Mouse (Mus musculus): Measurements from ENCODE around the gene Clic5. TPM values are rescaled to one million over a fixed set of nuclear protein-coding genes. Genes with fewer than 3 reads are reported as not detected.

Gene Clic5
- polyA plus RNA-seq, 1 experiment from 2014 or later, result 16.6 TPM

DNA sequence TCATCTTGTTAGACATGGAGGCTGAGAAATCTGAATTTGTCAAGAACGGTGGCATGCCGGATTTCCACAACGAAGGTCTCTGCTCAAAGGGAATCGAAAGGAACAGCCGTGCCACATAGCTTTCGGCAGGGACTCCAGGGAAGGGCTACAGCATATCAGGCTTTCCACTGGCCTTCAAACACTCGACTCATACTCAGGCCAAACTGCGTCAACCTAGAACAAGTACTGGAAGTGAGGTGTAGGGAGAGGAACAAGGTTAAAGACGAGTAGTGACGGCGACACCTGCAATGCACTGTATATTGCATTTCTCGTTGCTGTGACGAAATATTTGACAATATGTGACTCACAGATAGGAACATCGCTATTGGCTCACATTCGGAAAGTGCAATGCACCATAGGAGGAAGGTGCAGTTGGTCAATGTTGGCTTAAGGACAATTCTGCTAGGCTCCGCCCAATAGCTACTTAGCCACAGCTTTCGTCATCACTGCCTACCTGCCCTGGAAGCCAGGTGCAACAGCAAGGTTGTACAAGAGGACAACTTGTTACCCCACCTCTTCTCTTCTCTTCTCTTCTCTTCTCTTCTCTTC, 112.9 kb downstream of the Clic5 start:
- 38% methylated on average over 17 of the region's 17 CpGs for WGBS
- peak overlapping the region; percentile 50 for H3K27ac ChIP-seq (ENCODE audit: low read length)
- H3K9me3 ChIP-seq (replicated peaks; ENCODE audit: control insufficient read depth, low read length), result no peaks in the 10 kb centered on the region
- no peak overlapping the region for H3K9ac ChIP-seq (ENCODE audit: low read length)
- H3K4me1 ChIP-seq (ENCODE audit: control insufficient read depth, insufficient read depth, low read length), result peaks cover 8% of the 10 kb centered on the region
- peak overlapping the region; percentile 45 for H3K4me2 ChIP-seq (ENCODE audit: low read depth, low read length)
- H3K4me3 ChIP-seq (ENCODE audit: low read length), result peak overlapping the region; percentile 20
- H3K27me3 ChIP-seq (ENCODE audit: control insufficient read depth, insufficient read depth, low read length), result peaks cover 3% of the 10 kb centered on the region
- H3K36me3 ChIP-seq (ENCODE audit: control insufficient read depth, insufficient read depth), result no peaks in the 10 kb centered on the region
- peak; percentile 24; the same call in 1 of the 2 replicates for ATAC-seq (replicated peaks; ENCODE audit: extremely low read depth, insufficient read depth, low FRiP score)

DNA sequence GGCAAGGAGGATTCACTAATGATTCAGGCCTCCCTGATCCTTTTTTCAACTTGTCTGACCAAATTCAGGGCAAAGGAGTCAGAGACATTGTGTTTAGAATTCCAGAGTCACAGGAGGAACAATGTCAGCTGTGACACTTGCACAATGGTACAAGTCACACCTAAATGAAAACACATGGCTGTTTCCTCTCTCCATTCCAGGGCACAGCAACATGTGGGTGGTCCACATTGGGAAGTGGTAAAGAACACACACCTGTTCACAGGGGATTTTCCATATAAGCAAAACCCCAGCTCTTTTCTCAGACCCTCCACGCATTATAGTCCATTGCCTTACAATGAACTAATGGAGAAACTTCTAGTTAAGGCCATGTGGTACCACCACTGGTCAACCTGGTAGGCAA, 115.7 kb downstream of the Clic5 start:
- ATAC-seq (replicated peaks; ENCODE audit: extremely low read depth, insufficient read depth, low FRiP score), result no peak
- 90% methylated on average over 1 of the region's 1 CpGs for WGBS
- no peak overlapping the region for H3K4me2 ChIP-seq (ENCODE audit: low read depth, low read length)

DNA sequence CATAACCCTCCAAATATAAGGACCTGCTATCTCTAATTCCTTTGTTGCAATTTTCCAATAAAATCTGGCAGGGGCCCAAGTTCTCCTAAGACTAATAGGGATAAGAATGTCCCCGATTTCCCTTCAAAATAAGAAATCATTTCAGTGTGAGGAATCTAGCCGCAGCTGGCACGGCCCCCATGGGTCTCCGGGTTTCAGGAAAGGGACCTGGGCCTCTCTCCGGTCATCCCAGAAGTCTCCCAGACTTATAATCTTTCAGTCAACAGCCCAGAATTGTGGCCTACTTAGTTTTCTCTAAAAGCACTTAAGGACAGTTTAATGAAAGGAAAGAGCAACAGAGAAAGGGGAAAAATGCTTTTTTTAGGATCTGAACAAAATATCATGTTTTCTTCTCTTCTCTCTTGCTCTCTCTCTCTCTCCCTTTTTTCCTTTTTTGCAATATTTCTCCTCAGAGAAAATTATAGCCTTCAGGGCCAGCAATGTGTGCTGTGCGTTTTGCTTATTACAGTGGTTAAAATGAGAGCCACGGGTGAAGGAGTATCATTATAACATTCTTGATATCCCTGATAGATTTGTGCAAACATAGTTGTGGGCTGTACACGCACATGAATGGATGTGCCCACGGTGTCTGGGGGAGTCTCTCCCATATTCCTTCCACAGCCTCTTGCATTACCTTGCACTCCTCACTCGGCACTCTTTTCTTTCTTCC, 121.7 kb downstream of the Clic5 start:
- H3K27ac ChIP-seq (ENCODE audit: low read length), result no peak overlapping the region
- H3K4me1 ChIP-seq (ENCODE audit: control insufficient read depth, insufficient read depth, low read length), result no peaks in the 10 kb centered on the region
- H3K4me2 ChIP-seq (ENCODE audit: low read depth, low read length), result no peak overlapping the region
- no peak overlapping the region for H3K4me3 ChIP-seq (ENCODE audit: low read length)
- no peak overlapping the region for H3K9ac ChIP-seq (ENCODE audit: low read length)
- H3K9me3 ChIP-seq (replicated peaks; ENCODE audit: control insufficient read depth, low read length), result no peaks in the 10 kb centered on the region
- H3K36me3 ChIP-seq (ENCODE audit: control insufficient read depth, insufficient read depth), result no peaks in the 10 kb centered on the region
- WGBS, result 64% methylated on average over 10 of the region's 10 CpGs
- no peak for ATAC-seq (replicated peaks; ENCODE audit: extremely low read depth, insufficient read depth, low FRiP score)
- H3K27me3 ChIP-seq (ENCODE audit: control insufficient read depth, insufficient read depth, low read length), result no peaks in the 10 kb centered on the region; the same call in 1 of the 2 replicates

More for the DNA sequence above, 115.7 kb downstream of the Clic5 start:
- no peak overlapping the region for H3K27ac ChIP-seq (ENCODE audit: low read length)
- no peaks in the 10 kb centered on the region for H3K9me3 ChIP-seq (replicated peaks; ENCODE audit: control insufficient read depth, low read length)
- H3K4me3 ChIP-seq (ENCODE audit: low read length), result no peak overlapping the region
- peaks cover 8% of the 10 kb centered on the region for H3K4me1 ChIP-seq (ENCODE audit: control insufficient read depth, insufficient read depth, low read length)
- H3K36me3 ChIP-seq (ENCODE audit: control insufficient read depth, insufficient read depth), result no peaks in the 10 kb centered on the region
- H3K27me3 ChIP-seq (ENCODE audit: control insufficient read depth, insufficient read depth, low read length), result peaks cover 3% of the 10 kb centered on the region
- H3K9ac ChIP-seq (ENCODE audit: low read length), result no peak overlapping the region

GRCm38 (mm10) chr17:44325314-44325713, 136.9 kb downstream of the Clic5 start:
- H3K4me3 ChIP-seq (ENCODE audit: low read length), result no peak overlapping the region
- H3K9ac ChIP-seq (ENCODE audit: low read length), result no peak overlapping the region
- no peaks in the 10 kb centered on the region for H3K4me1 ChIP-seq (ENCODE audit: control insufficient read depth, insufficient read depth, low read length)
- H3K27me3 ChIP-seq (ENCODE audit: control insufficient read depth, insufficient read depth, low read length), result no peaks in the 10 kb centered on the region
- H3K9me3 ChIP-seq (replicated peaks; ENCODE audit: control insufficient read depth, low read length), result no peaks in the 10 kb centered on the region
- ATAC-seq (replicated peaks; ENCODE audit: extremely low read depth, insufficient read depth, low FRiP score), result no peak
- no peaks in the 10 kb centered on the region for H3K36me3 ChIP-seq (ENCODE audit: control insufficient read depth, insufficient read depth)
- H3K27ac ChIP-seq (ENCODE audit: low read length), result no peak overlapping the region
- no peak overlapping the region for H3K4me2 ChIP-seq (ENCODE audit: low read depth, low read length)
- WGBS, result 78% methylated on average over 10 of the region's 10 CpGs

- H3K27me3 ChIP-seq (ENCODE audit: control insufficient read depth, insufficient read depth, low read length), result no peaks in the 10 kb centered on the region
- H3K36me3 ChIP-seq (ENCODE audit: control insufficient read depth, insufficient read depth), result no peaks in the 10 kb centered on the region
- no peaks in the 10 kb centered on the region for H3K9me3 ChIP-seq (replicated peaks; ENCODE audit: control insufficient read depth, low read length)
- H3K4me2 ChIP-seq (ENCODE audit: low read depth, low read length), result no peak overlapping the region
- H3K4me3 ChIP-seq (ENCODE audit: low read length), result no peak overlapping the region
- H3K4me1 ChIP-seq (ENCODE audit: control insufficient read depth, insufficient read depth, low read length), result no peaks in the 10 kb centered on the region
- WGBS, result 64% methylated on average over 10 of the region's 10 CpGs
- H3K27ac ChIP-seq (ENCODE audit: low read length), result no peak overlapping the region
- no peak overlapping the region for H3K9ac ChIP-seq (ENCODE audit: low read length)
- ATAC-seq (replicated peaks; ENCODE audit: extremely low read depth, insufficient read depth, low FRiP score), result no peak
Measured at GRCm38 (mm10) chr17:44327279-44328146, 139.1 kb downstream of the Clic5 start.

DNA sequence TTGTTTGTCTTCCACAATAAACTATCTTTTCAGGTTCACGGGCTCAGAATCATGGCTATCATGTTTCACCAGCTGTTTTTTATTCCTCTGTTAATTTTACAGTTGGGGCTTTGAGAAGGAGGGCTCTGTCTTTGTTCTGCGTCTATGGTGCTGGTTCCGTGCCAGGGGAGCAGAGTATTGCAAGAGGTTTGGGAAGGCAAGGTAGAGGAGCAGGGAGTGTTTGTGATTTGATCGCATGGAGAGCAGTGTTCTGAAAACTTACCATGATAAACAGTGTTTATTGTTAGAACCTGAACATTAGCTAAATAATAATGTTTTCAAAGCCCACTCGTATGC, 139.7 kb downstream of the Clic5 start:
- H3K27me3 ChIP-seq (ENCODE audit: control insufficient read depth, insufficient read depth, low read length), result no peaks in the 10 kb centered on the region
- 71% methylated on average over 5 of the region's 5 CpGs for WGBS
- H3K9ac ChIP-seq (ENCODE audit: low read length), result no peak overlapping the region
- H3K4me2 ChIP-seq (ENCODE audit: low read depth, low read length), result no peak overlapping the region
- H3K27ac ChIP-seq (ENCODE audit: low read length), result no peak overlapping the region
- H3K9me3 ChIP-seq (replicated peaks; ENCODE audit: control insufficient read depth, low read length), result no peaks in the 10 kb centered on the region
- H3K36me3 ChIP-seq (ENCODE audit: control insufficient read depth, insufficient read depth), result no peaks in the 10 kb centered on the region
- no peaks in the 10 kb centered on the region for H3K4me1 ChIP-seq (ENCODE audit: control insufficient read depth, insufficient read depth, low read length)
- no peak overlapping the region for H3K4me3 ChIP-seq (ENCODE audit: low read length)
- no peak for ATAC-seq (replicated peaks; ENCODE audit: extremely low read depth, insufficient read depth, low FRiP score)

Other genes with a start within 250 kb of the Clic5 start
- gene Enpp5, start 109.8 kb upstream of the Clic5 start, polyA plus RNA-seq (2015; fragmentation: Nextera tagmentation; extraction: Ambion mirVana), result 20.7 and 24.3 TPM in 2 replicates
- gene Enpp4, start 82.8 kb upstream of the Clic5 start, polyA plus RNA-seq (2015; fragmentation: Nextera tagmentation; extraction: Ambion mirVana), result 8.9 and 11.0 TPM in 2 replicates

All from heart, embryonic 16.5 days (tissue).